Mouse (Mus musculus) layer of hippocampus, adult 18-20 months (tissue): ENCODE measurements around the gene Bcl7c. TPM values are rescaled to one million over a fixed set of nuclear protein-coding genes. Genes with fewer than 3 reads are reported as not detected.
"Not testable (repeated sequence)": the region's sequence is repeated elsewhere in the genome, so short reads cannot be mapped to it uniquely, and the experiment has no call there.

ENCODE experiments used
- DNase-seq, 2 experiments: peaks; one replicate each; pipeline ENCODE4 v3.0.0; 2022; ENCODE audit warnings: low spot score in 2 of 2
- total RNA-seq, 2 experiments: library from RNA; stranded (reverse); gene quantifications; 2 replicates each; pipeline ENCODE4 v1.2.3; 2021

Bcl7c gene
- total RNA-seq, 2 experiments from 2014 or later: 34.4 to 34.6 TPM

- no peak for DNase-seq
Measured at GRCm38 (mm10) chr7:127649206-127649605, 59.5 kb downstream of the Bcl7c start.

- DNase-seq: no peak
Measured at GRCm38 (mm10) chr7:127648516-127649201, 60.1 kb downstream of the Bcl7c start.

- DNase-seq: not testable (repeated sequence)
Measured at GRCm38 (mm10) chr7:127647576-127647975, 61.2 kb downstream of the Bcl7c start.

- no peak for DNase-seq
Measured at GRCm38 (mm10) chr7:127646363-127646762, 62.4 kb downstream of the Bcl7c start.

GRCm38 (mm10) chr7:127642254-127642653 is 66.5 kb downstream of the Bcl7c start:
- no peak for DNase-seq

- DNase-seq: peak in 1 of 2 experiments; percentile 57
Measured at GRCm38 (mm10) chr7:127641260-127641659, 67.5 kb downstream of the Bcl7c start.

GRCm38 (mm10) chr7:127636963-127637362 is 71.8 kb downstream of the Bcl7c start:
- DNase-seq: peak; percentile 73 to 80

- no peak for DNase-seq
Measured at GRCm38 (mm10) chr7:127631416-127631815, 77.3 kb downstream of the Bcl7c start.

GRCm38 (mm10) chr7:127628646-127629045 is 80.1 kb downstream of the Bcl7c start:
- DNase-seq: no peak

- no peak for DNase-seq
Measured at GRCm38 (mm10) chr7:127626471-127626870, 82.3 kb downstream of the Bcl7c start.

GRCm38 (mm10) chr7:127626039-127626438 is 82.7 kb downstream of the Bcl7c start:
- no peak for DNase-seq

- DNase-seq: not testable (repeated sequence)
Measured at GRCm38 (mm10) chr7:127618402-127618801, 90.3 kb downstream of the Bcl7c start.

- DNase-seq: no peak
Measured at GRCm38 (mm10) chr7:127617962-127618361, 90.8 kb downstream of the Bcl7c start.

GRCm38 (mm10) chr7:127616881-127617280 is 91.9 kb downstream of the Bcl7c start:
- DNase-seq: no peak

- DNase-seq: no peak
Measured at GRCm38 (mm10) chr7:127616336-127616735, 92.4 kb downstream of the Bcl7c start.

GRCm38 (mm10) chr7:127614891-127615843 is 93.6 kb downstream of the Bcl7c start, which contains the start of gene Zfp629:
Gene Zfp629, minus strand, starts transcription at chr7:127615797.
- DNase-seq: peak; percentile 50 to 75

- DNase-seq: no peak
Measured at GRCm38 (mm10) chr7:127614511-127614890, 94.2 kb downstream of the Bcl7c start.

GRCm38 (mm10) chr7:127614091-127614490 is 94.6 kb downstream of the Bcl7c start:
- no peak for DNase-seq

GRCm38 (mm10) chr7:127613501-127613900 is 95.2 kb downstream of the Bcl7c start:
- DNase-seq: no peak

- no peak for DNase-seq
Measured at GRCm38 (mm10) chr7:127611561-127611960, 97.2 kb downstream of the Bcl7c start.
